Mouse (Mus musculus) heart, postnatal 0 days (tissue): ENCODE measurements around the gene Fbxo42. TPM values are rescaled to one million over a fixed set of nuclear protein-coding genes. Genes with fewer than 3 reads are reported as not detected.

Experiments
- ATAC-seq: fragments of 200-750 bp; cut with Nextera tagmentation; 2 replicates; pipeline ENCODE4 v1.8.0; 2017; ENCODE audit warnings: low read depth, moderate number of reproducible peaks, moderate library complexity; ENCODE audit not compliant: insufficient read depth
- DNase-seq: peaks from one replicate; pipeline ENCODE4 v3.0.0-alpha.2; 2016; ENCODE audit warnings: low spot score
- H3K27ac ChIP-seq: fragments of 300-500 bp; sonication (generic); 2 replicates; pipeline ENCODE4 v1.5.1; 2014; ENCODE audit warnings: low read depth, mild to moderate bottlenecking
- H3K27me3 ChIP-seq: fragments of 300-500 bp; sonication (generic); 2 replicates; pipeline ENCODE4 v1.6.1; 2014; ENCODE audit warnings: low read length, mixed read lengths; ENCODE audit not compliant: control insufficient read depth, insufficient read depth
- H3K36me3 ChIP-seq: fragments of 300-500 bp; sonication (generic); replicated peaks from 2 replicates; pipeline ENCODE4 v1.6.1; 2014; ENCODE audit warnings: low read length, mixed read lengths; ENCODE audit not compliant: control insufficient read depth, insufficient read depth
- H3K4me1 ChIP-seq: fragments of 300-500 bp; sonication (generic); 2 replicates; pipeline ENCODE4 v1.6.1; 2014; ENCODE audit warnings: antibody characterized with exemption; ENCODE audit not compliant: control insufficient read depth, insufficient read depth
- H3K4me2 ChIP-seq: fragments of 300-500 bp; sonication (generic); 2 replicates; pipeline ENCODE4 v1.6.1; 2014; ENCODE audit warnings: low read depth, mild to moderate bottlenecking, low read length, moderate library complexity
- H3K4me3 ChIP-seq: fragments of 300-500 bp; sonication (generic); 2 replicates; pipeline ENCODE4 v1.5.1; 2014; ENCODE audit warnings: low read depth, low read length
- H3K9ac ChIP-seq: fragments of 300-500 bp; sonication (generic); replicated peaks from 2 replicates; pipeline ENCODE4 v1.6.1; 2014; ENCODE audit warnings: low read depth, low read length, mixed read lengths
- H3K9me3 ChIP-seq: fragments of 300-500 bp; sonication (generic); replicated peaks from 2 replicates; pipeline ENCODE4 v1.6.1; 2016; ENCODE audit warnings: low read length; ENCODE audit not compliant: control insufficient read depth
- CTCF ChIP-seq: IDR thresholded peaks from 2 replicates; pipeline ENCODE4 v1.5.1; 2016; ENCODE audit warnings: antibody characterized with exemption, control low read depth, low read depth
- EP300 ChIP-seq: IDR thresholded peaks from 2 replicates; pipeline ENCODE4 v1.6.1; 2016; ENCODE audit warnings: antibody characterized with exemption, low read depth
- WGBS: fragments of 180-500 bp; shearing (Covaris S2); extraction: QIAGEN DNeasy Blood & Tissue Kit; methylation state at CpG from one replicate; pipeline ENCODE4 v1.1.7; 2014; 5-methylcytosine and 5-hydroxymethylcytosine counted together
- polyA plus RNA-seq: library from polyadenylated mRNA; unstranded; fragments of >200 nt; fragmentation: Nextera tagmentation; extraction: Ambion mirVana; gene quantifications from 2 replicates; pipeline ENCODE4 v1.2.1, GENCODE M21; 2015
- total RNA-seq: library from RNA; depleted of rRNA; stranded (reverse); fragments of >200 nt; gene quantifications from 2 replicates; pipeline ENCODE4 v1.2.3, GENCODE M21; 2014; ENCODE audit warnings: low replicate concordance

Gene Fbxo42
- total and polyA plus RNA-seq, 2 experiments from 2014 or later, result 9.1 to 9.5 TPM

- WGBS, result 76% methylated on average over 2 of the region's 2 CpGs
- TF ChIP-seq CTCF, result peak; percentile 26
- no peak for TF ChIP-seq EP300
- no peak overlapping the region for H3K4me3 ChIP-seq
Observed at GRCm38 (mm10) chr4:141221848-141222247, 74.1 kb downstream of the Fbxo42 start.

GRCm38 (mm10) chr4:141222752-141223151, 75.0 kb downstream of the Fbxo42 start:
- H3K9ac ChIP-seq, result no peak overlapping the region
- H3K4me1 ChIP-seq, result no peaks in the 10 kb centered on the region
- no peak for ATAC-seq
- no peaks in the 10 kb centered on the region for H3K36me3 ChIP-seq
- no peak overlapping the region for H3K4me3 ChIP-seq
- H3K9me3 ChIP-seq, result no peaks in the 10 kb centered on the region
- H3K27ac ChIP-seq, result no peak overlapping the region
- no peak overlapping the region for H3K4me2 ChIP-seq
- H3K27me3 ChIP-seq, result no peaks in the 10 kb centered on the region
- no peak for DNase-seq
- 86% methylated on average over 5 of the region's 5 CpGs for WGBS
- TF ChIP-seq EP300, result no peak
- no peak for TF ChIP-seq CTCF

More at GRCm38 (mm10) chr4:141221848-141222247, 74.1 kb downstream of the Fbxo42 start:
- H3K27me3 ChIP-seq, result no peaks in the 10 kb centered on the region
- ATAC-seq, result no peak
- no peak overlapping the region for H3K9ac ChIP-seq
- no peaks in the 10 kb centered on the region for H3K9me3 ChIP-seq
- H3K4me2 ChIP-seq, result no peak overlapping the region
- DNase-seq, result no peak
- H3K27ac ChIP-seq, result no peak overlapping the region
- H3K36me3 ChIP-seq, result no peaks in the 10 kb centered on the region
- H3K4me1 ChIP-seq, result no peaks in the 10 kb centered on the region

- Histone ChIP-seq H3K9ac (no peak overlapping the region), H3K4me3 (no peak overlapping the region), H3K36me3 (no peaks in the 10 kb centered on the region), H3K9me3 (no peaks in the 10 kb centered on the region), H3K4me2 (no peak overlapping the region), H3K27me3 (no peaks in the 10 kb centered on the region), H3K27ac (no peak overlapping the region), H3K4me1 (no peaks in the 10 kb centered on the region)
- no peak for ATAC-seq
- 77% methylated on average over 7 of the region's 7 CpGs for WGBS
- no peak for TF ChIP-seq CTCF
- no peak for TF ChIP-seq EP300
- DNase-seq, result no peak
Observed at GRCm38 (mm10) chr4:141228687-141229086, 81.0 kb downstream of the Fbxo42 start.

GRCm38 (mm10) chr4:141233196-141233595, 85.5 kb downstream of the Fbxo42 start:
- Histone ChIP-seq H3K4me3 (no peak overlapping the region), H3K27me3 (peaks cover 5% of the 10 kb centered on the region), H3K27ac (no peak overlapping the region), H3K9ac (no peak overlapping the region), H3K9me3 (no peaks in the 10 kb centered on the region), H3K4me1 (no peaks in the 10 kb centered on the region), H3K4me2 (no peak overlapping the region), H3K36me3 (no peaks in the 10 kb centered on the region)
- ATAC-seq (no peak), DNase-seq (no peak)
- no peak for TF ChIP-seq EP300
- TF ChIP-seq CTCF, result no peak
- WGBS, result 64% methylated on average over 4 of the region's 4 CpGs

DNA sequence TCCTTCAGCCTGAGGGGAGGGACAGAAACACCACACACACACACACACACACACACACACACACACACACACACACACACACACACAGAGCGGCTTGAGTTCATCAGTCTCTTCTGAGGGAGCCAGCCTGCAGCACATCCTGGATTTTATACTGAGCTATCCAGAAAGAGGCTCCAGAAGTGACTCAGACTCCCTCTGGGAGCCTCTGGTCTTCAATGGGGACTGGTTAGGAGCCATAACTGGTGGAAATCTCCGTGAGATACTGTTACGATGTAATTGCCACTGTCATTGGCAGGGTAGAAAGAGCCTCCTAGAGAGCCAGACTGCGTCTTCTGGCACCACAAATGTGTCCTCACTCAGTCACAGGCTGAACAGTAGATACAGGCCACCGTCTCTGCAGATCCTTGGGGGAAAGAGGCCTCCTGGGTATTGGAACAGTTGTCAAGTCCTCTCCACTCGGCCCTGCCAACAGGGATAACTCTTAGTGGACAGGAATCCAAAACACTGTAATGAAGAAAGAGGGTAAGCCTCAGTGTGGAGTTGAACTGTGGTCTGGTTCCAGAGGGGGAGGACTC, 87.9 kb downstream of the Fbxo42 start:
- H3K9ac ChIP-seq, result no peak overlapping the region
- ATAC-seq, result no peak
- H3K4me1 ChIP-seq, result peaks cover 13% of the 10 kb centered on the region; the same call in 1 of the 2 replicates
- no peak overlapping the region for H3K4me3 ChIP-seq
- H3K27me3 ChIP-seq, result peaks cover 15% of the 10 kb centered on the region
- no peaks in the 10 kb centered on the region for H3K9me3 ChIP-seq
- 46% methylated on average over 6 of the region's 6 CpGs for WGBS
- no peak for TF ChIP-seq EP300
- TF ChIP-seq CTCF, result no peak
- no peak for DNase-seq
- H3K27ac ChIP-seq, result no peak overlapping the region
- H3K4me2 ChIP-seq, result no peak overlapping the region
- no peaks in the 10 kb centered on the region for H3K36me3 ChIP-seq

GRCm38 (mm10) chr4:141236856-141237255, 89.1 kb downstream of the Fbxo42 start:
- Histone ChIP-seq H3K9ac (no peak overlapping the region), H3K4me2 (no peak overlapping the region), H3K4me3 (no peak overlapping the region), H3K9me3 (no peaks in the 10 kb centered on the region), H3K27ac (no peak overlapping the region), H3K4me1 (peaks cover 13% of the 10 kb centered on the region; the same call in 1 of the 2 replicates), H3K36me3 (no peaks in the 10 kb centered on the region), H3K27me3 (peaks cover 28% of the 10 kb centered on the region)
- TF ChIP-seq EP300, result no peak
- TF ChIP-seq CTCF, result no peak
- WGBS, result 64% methylated on average over 3 of the region's 3 CpGs
- ATAC-seq (no peak), DNase-seq (no peak)
